Mouse (Mus musculus) liver, embryonic 16.5 days (tissue): ENCODE data around the gene Otulin. TPM values are rescaled to one million over a fixed set of nuclear protein-coding genes. Genes with fewer than 3 reads are reported as not detected.

Source experiments
- ATAC-seq: fragments of 200-750 bp; cut with Nextera tagmentation; 2 replicates; pipeline ENCODE4 v1.8.0; 2017; ENCODE audit warnings: low read depth, mild to moderate bottlenecking, moderate number of reproducible peaks, moderate library complexity
- H3K27ac ChIP-seq: fragments of 300-500 bp; sonication (generic); 2 replicates; pipeline ENCODE4 v1.5.1; 2014; ENCODE audit warnings: mild to moderate bottlenecking, low read length
- H3K27me3 ChIP-seq: fragments of 300-500 bp; sonication (generic); 2 replicates; pipeline ENCODE4 v1.6.1; 2014; ENCODE audit warnings: low read depth, low read length, mixed read lengths; ENCODE audit not compliant: control insufficient read depth, insufficient read depth
- H3K36me3 ChIP-seq: fragments of 300-500 bp; sonication (generic); 2 replicates; pipeline ENCODE4 v1.6.1; 2014; ENCODE audit warnings: mild to moderate bottlenecking; ENCODE audit not compliant: control insufficient read depth, insufficient read depth
- H3K4me1 ChIP-seq: fragments of 300-500 bp; sonication (generic); 2 replicates; pipeline ENCODE4 v1.6.1; 2014; ENCODE audit warnings: low read depth, low read length, mixed read lengths; ENCODE audit not compliant: control insufficient read depth
- H3K4me2 ChIP-seq: fragments of 300-500 bp; sonication (generic); 2 replicates; pipeline ENCODE4 v1.6.1; 2014; ENCODE audit warnings: low read depth, low read length, mixed read lengths
- H3K4me3 ChIP-seq: fragments of 300-500 bp; sonication (generic); 2 replicates; pipeline ENCODE4 v1.5.1; 2014; ENCODE audit warnings: low read depth, mild to moderate bottlenecking, low read length
- H3K9ac ChIP-seq: fragments of 300-500 bp; sonication (generic); 2 replicates; pipeline ENCODE4 v1.6.1; 2014; ENCODE audit warnings: low read depth, low read length
- H3K9me3 ChIP-seq: fragments of 300-500 bp; sonication (generic); replicated peaks from 2 replicates; pipeline ENCODE4 v1.6.1; 2016; ENCODE audit warnings: low read length; ENCODE audit not compliant: control insufficient read depth
- WGBS: fragments of 180-500 bp; shearing (Covaris S2); extraction: QIAGEN DNeasy Blood & Tissue Kit; methylation state at CpG from one replicate; pipeline ENCODE4 v1.1.7; 2014; ENCODE audit not compliant: insufficient replicate concordance; 5-methylcytosine and 5-hydroxymethylcytosine counted together
- polyA plus RNA-seq: library from polyadenylated mRNA; unstranded; fragments of >200 nt; fragmentation: Nextera tagmentation; extraction: Ambion mirVana; gene quantifications from 2 replicates; pipeline ENCODE4 v1.2.1, GENCODE M21; 2015

Gene Otulin
- polyA plus RNA-seq, 1 experiment from 2014 or later: 12.3 TPM

GRCm38 (mm10) chr15:27670708-27671107 is 40.2 kb upstream of the Otulin start:
- no peak overlapping the region for H3K27ac ChIP-seq
- H3K4me1 ChIP-seq: peaks cover 2% of the 10 kb centered on the region; the same call in 1 of the 2 replicates
- no peaks in the 10 kb centered on the region for H3K9me3 ChIP-seq
- H3K9ac ChIP-seq: no peak overlapping the region
- 47% methylated on average over 8 of the region's 8 CpGs for WGBS
- no peaks in the 10 kb centered on the region for H3K36me3 ChIP-seq
- H3K4me2 ChIP-seq: no peak overlapping the region
- H3K27me3 ChIP-seq: no peaks in the 10 kb centered on the region
- ATAC-seq: no peak
- no peak overlapping the region for H3K4me3 ChIP-seq

- Histone ChIP-seq H3K4me1 (peaks cover 5% of the 10 kb centered on the region), H3K9me3 (no peaks in the 10 kb centered on the region), H3K4me3 (no peak overlapping the region), H3K27ac (no peak overlapping the region), H3K4me2 (no peak overlapping the region), H3K27me3 (no peaks in the 10 kb centered on the region), H3K36me3 (no peaks in the 10 kb centered on the region), H3K9ac (no peak overlapping the region)
- no peak for ATAC-seq
- WGBS: 74% methylated on average over 12 of the region's 12 CpGs
These were observed 39.5 kb upstream of the Otulin start for GRCm38 (mm10) chr15:27669931-27670411.

DNA sequence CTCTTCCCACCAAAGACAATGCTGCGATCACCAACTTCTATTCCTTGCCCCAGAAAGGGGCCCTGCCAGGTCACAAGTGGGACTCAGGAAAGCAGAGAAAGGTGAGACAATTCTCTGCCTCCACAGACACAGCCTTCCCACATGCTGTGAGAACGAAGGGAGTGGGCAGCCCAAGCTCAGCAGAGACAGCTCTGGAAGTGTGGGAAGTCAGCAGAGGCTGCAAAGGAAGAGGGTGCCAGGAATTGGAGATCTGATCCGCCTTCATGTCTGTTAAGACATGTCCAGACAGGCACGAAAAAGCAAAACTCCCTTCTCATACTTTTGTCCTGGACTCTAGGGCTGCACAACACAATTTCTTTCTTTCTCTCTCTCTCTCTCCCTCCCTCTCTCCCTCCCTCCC is 38.8 kb upstream of the Otulin start:
- WGBS: 70% methylated on average over 4 of the region's 4 CpGs
- ATAC-seq: no peak

DNA sequence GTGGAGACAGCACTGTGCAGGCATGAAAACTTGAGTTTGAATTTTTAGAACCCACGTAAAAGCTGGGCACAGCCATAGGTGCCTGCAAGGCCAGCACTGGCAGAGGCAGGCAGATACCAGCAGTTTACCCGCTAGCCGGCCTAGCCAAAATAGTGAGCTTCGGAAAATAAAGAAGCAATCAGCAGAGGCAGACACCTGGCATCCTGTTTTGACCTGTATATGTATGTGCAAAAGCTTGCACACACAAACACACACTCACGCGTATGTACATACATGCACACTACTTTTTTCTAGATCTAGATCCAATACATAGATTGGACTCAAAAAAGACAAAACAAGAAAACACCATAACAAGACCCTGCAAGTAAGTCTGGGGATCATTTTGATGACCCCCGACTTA is 38.1 kb upstream of the Otulin start:
- no peaks in the 10 kb centered on the region for H3K9me3 ChIP-seq
- H3K36me3 ChIP-seq: no peaks in the 10 kb centered on the region
- no peak overlapping the region for H3K4me2 ChIP-seq
- peaks cover 5% of the 10 kb centered on the region for H3K4me1 ChIP-seq
- H3K27me3 ChIP-seq: no peaks in the 10 kb centered on the region
- no peak overlapping the region for H3K27ac ChIP-seq
- no peak overlapping the region for H3K9ac ChIP-seq
- ATAC-seq: no peak
- no peak overlapping the region for H3K4me3 ChIP-seq
- 76% methylated on average over 7 of the region's 7 CpGs for WGBS

More for the DNA sequence above, 38.8 kb upstream of the Otulin start:
- Histone ChIP-seq H3K4me3 (no peak overlapping the region), H3K27me3 (no peaks in the 10 kb centered on the region), H3K36me3 (no peaks in the 10 kb centered on the region), H3K4me1 (peaks cover 5% of the 10 kb centered on the region), H3K4me2 (no peak overlapping the region), H3K27ac (no peak overlapping the region), H3K9ac (no peak overlapping the region), H3K9me3 (no peaks in the 10 kb centered on the region)

GRCm38 (mm10) chr15:27668001-27668461 is 37.5 kb upstream of the Otulin start:
- Histone ChIP-seq H3K27ac (no peak overlapping the region), H3K9me3 (no peaks in the 10 kb centered on the region), H3K27me3 (no peaks in the 10 kb centered on the region), H3K4me3 (no peak overlapping the region), H3K4me2 (no peak overlapping the region), H3K4me1 (peaks cover 5% of the 10 kb centered on the region), H3K9ac (no peak overlapping the region), H3K36me3 (no peaks in the 10 kb centered on the region)
- 56% methylated on average over 9 of the region's 9 CpGs for WGBS
- no peak for ATAC-seq

- Histone ChIP-seq H3K36me3 (no peaks in the 10 kb centered on the region), H3K4me1 (peaks cover 5% of the 10 kb centered on the region), H3K4me3 (no peak overlapping the region), H3K9me3 (no peaks in the 10 kb centered on the region), H3K27ac (0 out of 2 replicates have a peak overlapping the region, but pooled peaks have one; percentile 10), H3K4me2 (no peak overlapping the region), H3K27me3 (no peaks in the 10 kb centered on the region), H3K9ac (no peak overlapping the region)
- ATAC-seq: no peak
- 11% methylated on average over 9 of the region's 9 CpGs for WGBS
These were observed 36.5 kb upstream of the Otulin start for GRCm38 (mm10) chr15:27666911-27667539.

GRCm38 (mm10) chr15:27665392-27665911 is 35.0 kb upstream of the Otulin start:
- H3K36me3 ChIP-seq: no peaks in the 10 kb centered on the region
- no peak for ATAC-seq
- no peaks in the 10 kb centered on the region for H3K9me3 ChIP-seq
- H3K9ac ChIP-seq: no peak overlapping the region
- H3K27me3 ChIP-seq: no peaks in the 10 kb centered on the region
- 0 out of 2 replicates have a peak overlapping the region, but pooled peaks have one; percentile 24 for H3K27ac ChIP-seq
- no peak overlapping the region for H3K4me2 ChIP-seq
- H3K4me3 ChIP-seq: no peak overlapping the region
- 59% methylated on average over 21 of the region's 21 CpGs for WGBS
- H3K4me1 ChIP-seq: peaks cover 5% of the 10 kb centered on the region

GRCm38 (mm10) chr15:27664126-27664525 is 33.6 kb upstream of the Otulin start:
- peak; percentile 60; the same call in 1 of the 2 replicates for ATAC-seq
- H3K9me3 ChIP-seq: no peaks in the 10 kb centered on the region
- H3K27me3 ChIP-seq: no peaks in the 10 kb centered on the region
- peak overlapping the region; percentile 55 for H3K27ac ChIP-seq
- no peaks in the 10 kb centered on the region for H3K36me3 ChIP-seq
- peaks cover 5% of the 10 kb centered on the region for H3K4me1 ChIP-seq
- H3K4me3 ChIP-seq: no peak overlapping the region
- WGBS: 46% methylated on average over 9 of the region's 9 CpGs
- no peak overlapping the region for H3K4me2 ChIP-seq
- no peak overlapping the region for H3K9ac ChIP-seq

DNA sequence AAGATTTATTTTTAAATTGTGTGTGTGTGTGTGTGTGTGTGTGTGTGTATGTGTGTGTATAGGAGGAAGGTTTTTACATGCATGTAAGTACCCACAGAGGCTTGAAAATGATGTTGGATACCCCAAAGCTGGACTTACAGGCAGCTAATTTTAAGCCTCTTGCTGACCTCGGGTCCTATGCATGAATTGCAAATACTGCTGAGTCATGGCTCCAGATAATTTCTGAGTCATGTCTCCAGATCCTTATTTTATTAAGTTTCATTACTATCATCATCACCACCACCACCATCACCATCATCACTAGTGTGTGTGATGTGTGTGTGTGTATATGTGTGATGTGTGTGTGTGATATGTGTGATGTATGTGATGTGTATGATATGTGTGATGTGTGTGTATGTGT is 32.2 kb upstream of the Otulin start:
- 21% methylated on average over 1 of the region's 1 CpGs for WGBS

More for the DNA sequence above, 32.2 kb upstream of the Otulin start:
- Histone ChIP-seq H3K27me3 (no peaks in the 10 kb centered on the region), H3K27ac (no peak overlapping the region), H3K4me1 (peaks cover 5% of the 10 kb centered on the region), H3K36me3 (no peaks in the 10 kb centered on the region), H3K4me3 (no peak overlapping the region), H3K9me3 (0 out of 2 replicates have a peak, but pooled peaks cover 2% of the 10 kb centered on the region), H3K4me2 (no peak overlapping the region), H3K9ac (no peak overlapping the region)
- ATAC-seq: no peak
